Mouse (Mus musculus): Measurements from ENCODE around the gene Gm10273.

DNA sequence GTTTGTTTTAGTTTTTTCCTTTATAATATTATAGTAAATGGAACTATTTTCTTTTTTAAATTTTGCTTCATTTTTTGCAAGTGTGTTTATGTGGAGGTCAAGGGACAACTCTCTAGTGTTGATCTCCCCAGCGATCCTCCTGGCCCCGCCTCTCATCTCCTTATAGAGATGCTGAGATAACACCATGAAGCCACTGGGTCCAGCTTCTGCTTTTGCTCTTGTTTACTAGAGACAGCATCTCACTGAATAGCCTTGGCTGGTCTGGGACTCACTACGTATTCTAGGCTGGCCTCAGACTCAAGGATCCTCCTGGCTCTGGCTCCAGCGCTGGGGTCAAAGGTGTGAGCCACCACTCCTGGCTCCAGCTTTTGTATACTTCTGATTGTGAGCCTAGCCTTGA lies 24.1 kb downstream of the Gm10273 start:
- TF ChIP-seq POLR2A (IDR thresholded peaks at IDR 0.05; ENCODE audit: borderline replicate concordance, control insufficient read depth, low read depth, low read length) (no peak), CTCF (IDR thresholded peaks at IDR 0.05; ENCODE audit: control insufficient read depth, insufficient read depth, low read length) (no peak)
